Mouse (Mus musculus) left cerebral cortex, postnatal 10 days (tissue): Measurements from ENCODE around the gene Nfx1. TPM values are rescaled to one million over a fixed set of nuclear protein-coding genes. Genes with fewer than 3 reads are reported as not detected.

ENCODE experiments used
- DNase-seq, 2 experiments: peaks; one replicate each; pipeline ENCODE4 v3.0.0; 2021 to 2022; ENCODE audit warnings: low spot score in 2 of 2, mixed read lengths in 1 of 2; ENCODE audit errors: extremely low spot score in 1 of 2
- intact Hi-C: fragments of 180-260 bp; cut with DNase I; formaldehyde crosslinking; loops from one replicate; pipeline ENCODE4 v1.15.1; 2025
- microRNA-seq: library from miRNA; unstranded; fragments of <30 nt; microRNA quantifications from one replicate; pipeline ENCODE4 v1.2.0, GENCODE M21; 2022
- total RNA-seq, 2 experiments: library from RNA; stranded (reverse); gene quantifications; 2 replicates each; pipeline ENCODE4 v1.2.3; 2021

Gene Nfx1
- total RNA-seq, 2 experiments from 2014 or later, result 58.8 to 59.4 TPM

GRCm38 (mm10) chr4:41071500-41072429 is 101.1 kb downstream of the Nfx1 start:
- intact Hi-C loops, result no loop called here
- DNase-seq, result no peak

DNA sequence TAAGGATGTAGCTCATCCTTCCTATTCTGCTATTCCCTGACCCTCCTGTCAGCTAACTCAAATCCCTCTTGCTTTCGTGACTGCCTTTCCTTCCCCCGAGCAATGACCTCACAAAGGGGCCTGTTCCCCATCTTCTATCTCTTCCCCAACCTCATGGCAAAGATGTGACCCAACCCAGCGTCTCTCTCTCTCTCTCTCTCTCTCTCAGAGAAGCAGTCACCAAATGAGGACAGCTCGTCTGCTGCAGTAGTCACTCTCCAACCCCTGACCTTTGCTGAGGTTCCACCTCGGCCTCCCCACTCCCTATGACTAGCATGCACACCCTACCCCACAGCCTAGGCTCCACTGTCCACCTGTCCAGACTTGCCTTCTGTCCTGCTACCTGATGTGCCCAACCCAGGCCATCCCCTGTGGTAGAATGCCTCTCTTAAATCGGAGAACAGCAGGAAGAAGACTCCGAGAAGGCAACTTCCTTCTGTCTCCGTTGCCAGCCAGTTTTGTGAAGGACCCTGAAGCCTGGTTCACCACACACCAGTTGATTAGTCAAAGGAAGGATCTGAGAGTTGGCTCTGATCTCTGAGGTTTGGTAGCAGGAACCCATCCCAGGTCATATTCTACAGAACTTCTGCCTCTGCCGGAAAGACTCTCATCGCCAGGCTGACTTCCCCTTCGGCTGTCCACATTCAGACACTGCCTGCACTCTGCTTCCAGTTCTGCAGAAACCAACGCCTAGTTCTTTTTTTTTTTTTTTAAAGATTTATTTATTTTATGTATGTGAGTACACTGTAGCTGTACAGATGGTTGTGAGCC is 102.5 kb downstream of the Nfx1 start:
- no peak for DNase-seq
- intact Hi-C loops, result no loop called here

DNA sequence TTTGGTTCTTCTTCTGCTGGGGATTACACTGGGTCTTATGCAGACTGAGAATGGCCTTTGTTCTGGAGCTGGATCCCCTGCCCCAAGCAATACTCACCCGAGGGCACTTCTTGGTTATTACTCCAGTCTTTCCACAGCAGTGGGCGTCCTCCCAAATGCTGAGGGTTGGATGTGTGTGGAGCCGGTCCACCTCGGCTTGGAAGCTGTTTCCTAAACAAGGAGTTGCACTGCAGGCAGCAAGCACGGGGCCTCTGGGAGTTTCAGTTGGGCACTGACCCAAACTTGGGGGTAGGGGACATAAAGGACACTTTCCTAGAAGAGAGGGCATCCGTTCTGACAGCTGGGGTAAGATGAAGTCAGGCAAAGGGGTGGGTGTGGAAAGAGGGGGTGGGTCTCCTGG is 103.8 kb downstream of the Nfx1 start:
- DNase-seq, result no peak

More for the DNA sequence above, 103.8 kb downstream of the Nfx1 start:
- intact Hi-C loops, result no loop called here

Small RNAs within 50 kb of the gene (microRNA-seq; reads per million reads assigned to microRNA genes)
- 0.86 reads per million for gene Mir3094

Other genes with a start within 250 kb of the Nfx1 start
- 100 to 1,000 TPM; 341 to 351 TPM for gene Dnaja1, start 248.8 kb upstream of the Nfx1 start, total RNA-seq
- 10 to 100 TPM; 43.5 to 49.4 TPM for gene Smu1, start 213.0 kb upstream of the Nfx1 start, total RNA-seq
- gene B4galt1, start 116.9 kb upstream of the Nfx1 start, total RNA-seq, result 1 to 10 TPM; 6.8 to 7.0 TPM
- not detected for gene Spink4, start 50.9 kb upstream of the Nfx1 start, total RNA-seq
- gene Bag1, start 22.6 kb upstream of the Nfx1 start, total RNA-seq, result 100 to 1,000 TPM; 167 to 168 TPM
- gene Chmp5, start 22.5 kb upstream of the Nfx1 start, total RNA-seq, result 10 to 100 TPM; 66.9 to 71.9 TPM
- gene Aqp7, start 77.2 kb downstream of the Nfx1 start, total RNA-seq, result not detected
- gene Aqp3, start 127.3 kb downstream of the Nfx1 start, total RNA-seq, result not detected
- gene Nol6, start 153.5 kb downstream of the Nfx1 start, total RNA-seq, result 10 to 100 TPM; 83.6 to 88.4 TPM
- 10 to 100 TPM; 91.3 to 93.6 TPM for gene Ube2r2, start 164.8 kb downstream of the Nfx1 start, total RNA-seq